Mouse (Mus musculus) bone marrow macrophage, adult 2 months (primary cell): ENCODE results near the gene Bmper.

Experiments
- CTCF ChIP-seq: IDR thresholded peaks from 2 replicates; pipeline ENCODE4 v1.5.1; 2012; ENCODE audit warnings: low read depth, mild to moderate bottlenecking, low read length, moderate library complexity
- POLR2A ChIP-seq: IDR thresholded peaks from 2 replicates; pipeline ENCODE4 v1.6.1; 2012; ENCODE audit warnings: mild to moderate bottlenecking, low read depth, low read length, borderline replicate concordance

GRCm38 (mm10) chr9:23442168-23442567 lies 219.3 kb downstream of the Bmper start:
- no peak for TF ChIP-seq CTCF
- TF ChIP-seq POLR2A = no peak
